7 mouse cellular contexts compared by ENCODE assay signal in the genomic region with DNA sequence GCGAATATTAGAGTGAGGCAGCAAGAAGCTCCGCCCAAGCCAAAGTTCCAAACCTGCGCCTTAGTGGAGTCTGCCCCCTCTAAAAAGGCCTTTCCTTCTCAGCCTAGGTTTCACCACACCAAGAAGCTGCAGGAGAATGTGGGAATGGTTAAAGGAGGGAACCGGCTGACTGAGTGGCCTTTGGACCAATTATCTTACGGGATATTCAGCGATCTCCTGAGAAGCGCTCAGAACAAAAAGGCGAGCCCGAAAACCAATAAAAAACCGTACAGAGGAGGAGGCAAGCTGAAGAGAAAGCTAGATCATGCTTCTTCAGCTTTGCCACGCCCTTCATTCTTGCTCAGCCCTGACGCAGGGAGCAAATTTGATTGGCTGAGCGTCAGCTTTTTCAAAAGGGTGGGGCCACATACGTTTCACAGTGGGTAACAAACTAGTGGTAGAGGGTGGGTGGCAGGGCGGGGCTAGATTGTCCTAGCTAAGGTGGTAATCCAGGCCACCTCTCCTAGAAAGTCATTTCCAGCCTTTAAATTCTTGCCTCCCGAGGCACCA. TPM values are rescaled to one million over a fixed set of nuclear protein-coding genes. Genes with fewer than 3 reads are reported as not detected.
DNase-seq lines count a peak whose midpoint lies in the region; ATAC-seq lines count a peak whose summit lies in the region.

Cdk16 (plus strand) TSS at position 436 of the 549 bp plus-strand sequence.

- no peaks in the 10 kb centered on the region for H3K36me3 ChIP-seq in intestine, embryonic 16.5 days (ENCODE audit: control insufficient read depth, insufficient read depth, low read length)
- peaks cover 28% of the 10 kb centered on the region for H3K36me3 ChIP-seq in limb, embryonic 10.5 days
- H3K36me3 ChIP-seq in midbrain, embryonic 13.5 days, result peaks cover 14% of the 10 kb centered on the region

- H3K27me3 ChIP-seq in intestine, embryonic 16.5 days (replicated peaks; ENCODE audit: control insufficient read depth, insufficient read depth, low read length), result no peaks in the 10 kb centered on the region
- no peaks in the 10 kb centered on the region for H3K27me3 ChIP-seq in limb, embryonic 10.5 days (ENCODE audit: low read depth, poor library complexity, severe bottlenecking)
- H3K27me3 ChIP-seq in midbrain, embryonic 13.5 days, result no peaks in the 10 kb centered on the region

- peak within 1 kb of the TSS; percentile 94 for H3K27ac ChIP-seq in intestine, embryonic 16.5 days (ENCODE audit: low read length)
- H3K27ac ChIP-seq in limb, embryonic 10.5 days, result peak within 1 kb of the TSS; percentile 94
- H3K27ac ChIP-seq in midbrain, embryonic 13.5 days, result peak within 1 kb of the TSS; percentile 95

- 12% methylated on average over 16 of the region's 16 CpGs for WGBS in intestine, embryonic 16.5 days
- WGBS in limb, embryonic 10.5 days, result 10% methylated on average over 16 of the region's 16 CpGs
- WGBS in midbrain, embryonic 13.5 days, result 21% methylated on average over 16 of the region's 16 CpGs

- peak within 1 kb of the TSS; percentile 70 for H3K4me3 ChIP-seq in intestine, embryonic 16.5 days (ENCODE audit: low read length)
- H3K4me3 ChIP-seq in limb, embryonic 10.5 days, result peak within 1 kb of the TSS; percentile 68
- peak within 1 kb of the TSS; percentile 63 for H3K4me3 ChIP-seq in midbrain, embryonic 13.5 days (replicated peaks)

- ATAC-seq in intestine, embryonic 16.5 days, result peak; percentile 95
- peak; percentile 87 for ATAC-seq in midbrain, embryonic 13.5 days

- intact Hi-C loops in gastrocnemius, postnatal 36 days (cut with DNase I), result no loop called here

- H3K4me1 ChIP-seq in intestine, embryonic 16.5 days (ENCODE audit: control insufficient read depth, insufficient read depth, low read length), result no peaks in the 10 kb centered on the region
- 0 out of 2 replicates have a peak, but pooled peaks cover 7% of the 10 kb centered on the region for H3K4me1 ChIP-seq in limb, embryonic 10.5 days
- peaks cover 26% of the 10 kb centered on the region for H3K4me1 ChIP-seq in midbrain, embryonic 13.5 days (replicated peaks)

- peak within 1 kb of the TSS; percentile 84 for H3K9ac ChIP-seq in intestine, embryonic 16.5 days (ENCODE audit: low read depth, low read length)
- H3K9ac ChIP-seq in midbrain, embryonic 13.5 days (replicated peaks), result peak within 1 kb of the TSS; percentile 88

- peak; percentile 90 for DNase-seq in adrenal gland, adult 8-10 months
- peak; percentile 79 for DNase-seq in embryo, embryonic 11.5 days (ENCODE audit: low read depth, low spot score)
- peak; percentile 64 to 80 for DNase-seq in gastrocnemius, postnatal 36 days
- DNase-seq in limb, embryonic 10.5 days (ENCODE audit: low spot score), result peak; percentile 70
- DNase-seq in spleen, adult 12 weeks (ENCODE audit: low spot score), result peak; percentile 72

- H3K4me2 ChIP-seq in intestine, embryonic 16.5 days (ENCODE audit: low read depth, low read length), result peak within 1 kb of the TSS; percentile 70
- H3K4me2 ChIP-seq in midbrain, embryonic 13.5 days (replicated peaks), result peak within 1 kb of the TSS; percentile 66

- H3K9me3 ChIP-seq in intestine, embryonic 16.5 days (ENCODE audit: control insufficient read depth, low read length), result no peaks in the 10 kb centered on the region
- H3K9me3 ChIP-seq in limb, embryonic 10.5 days (replicated peaks), result no peaks in the 10 kb centered on the region
- no peaks in the 10 kb centered on the region for H3K9me3 ChIP-seq in midbrain, embryonic 13.5 days

RNA-seq across cellular contexts. Expression of gene Cdk16, which starts in this region (rescaled TPM):
- 100 to 1,000 TPM; 143 to 182 (median 161) TPM for total RNA-seq in adrenal gland, adult 8-10 months (2022)
- total RNA-seq in gastrocnemius, postnatal 36 days (2021), result 100 to 1,000 TPM; 112 to 126 TPM
- polyA plus RNA-seq in intestine, embryonic 16.5 days (2015; fragmentation: Nextera tagmentation; extraction: Ambion mirVana), result 83.0 and 89.0 TPM in 2 replicates
- 124 and 134 TPM in 2 replicates for polyA plus RNA-seq in limb, embryonic 10.5 days (2016; fragmentation: Nextera tagmentation; extraction: Ambion mirVana)
- polyA plus RNA-seq in midbrain, embryonic 13.5 days (2015; fragmentation: Nextera tagmentation; extraction: Ambion mirVana), result 112 and 128 TPM in 2 replicates

Comparison
In these comparisons a context has a peak if more than half of its experiments do, and no peak if none do; other contexts are left out.
1. Peak in every context shown above with its lines: DNase-seq, ATAC-seq, H3K4me3 ChIP-seq and H3K27ac ChIP-seq.